In genomic region chr1:125560259-125561192, GRCm38 (mm10) we compare ENCODE assay signal across 8 mouse cellular contexts. TPM values are rescaled to one million over a fixed set of nuclear protein-coding genes. Genes with fewer than 3 reads are reported as not detected.
DNase-seq lines count a peak whose midpoint lies in the region; ATAC-seq and TF ChIP-seq lines count a peak whose summit lies in the region.

Slc35f5 (plus strand) TSS chr1:125560595.

- ATAC-seq in embryonic facial prominence, embryonic 14.5 days (ENCODE audit: low read depth) = peak; percentile 96
- ATAC-seq in limb, embryonic 14.5 days (ENCODE audit: low FRiP score, low read depth) = peak; percentile 96
- ATAC-seq in midbrain, postnatal 0 days (ENCODE audit: low FRiP score) = peak; percentile 97

- peak; percentile 98 for DNase-seq in 3T3-L1 (ENCODE audit: low read depth, low spot score)
- peak; percentile 96 to 98 for DNase-seq in adrenal gland, postnatal 4 days (ENCODE audit: low spot score in 2 of 2)
- peak; percentile 96 for DNase-seq in embryonic facial prominence, embryonic 14.5 days (ENCODE audit: low spot score)
- peak; percentile 97 for DNase-seq in heart, adult 8-10 months (ENCODE audit: low spot score)
- peak; percentile 99 for DNase-seq in kidney, adult 9 months
- peak; percentile 92 for DNase-seq in limb, embryonic 14.5 days (ENCODE audit: low spot score)
- DNase-seq in midbrain, postnatal 0 days (ENCODE audit: low spot score) = peak; percentile 96
- DNase-seq in spleen, postnatal 14 days (ENCODE audit: low spot score in 2 of 2) = peak; percentile 75 to 84

- TF ChIP-seq CTCF in midbrain, postnatal 0 days (IDR thresholded peaks at IDR 0.05) = peak; percentile 25

- H3K9ac ChIP-seq in embryonic facial prominence, embryonic 14.5 days (ENCODE audit: low read depth, low read length) = peak within 1 kb of the TSS; percentile 92
- peak within 1 kb of the TSS; percentile 91 for H3K9ac ChIP-seq in limb, embryonic 14.5 days (ENCODE audit: low read depth, low read length, severe bottlenecking)
- H3K9ac ChIP-seq in midbrain, postnatal 0 days (replicated peaks; ENCODE audit: low read length, poor library complexity, severe bottlenecking) = peak within 1 kb of the TSS; percentile 95

- WGBS in embryonic facial prominence, embryonic 14.5 days = 0% methylated on average over 40 of the region's 61 CpGs
- WGBS in limb, embryonic 14.5 days = under 1% methylated on average over 51 of the region's 61 CpGs
- WGBS in midbrain, postnatal 0 days = under 1% methylated on average over 55 of the region's 61 CpGs

- peak; percentile 79; the same call in 1 of the 2 replicates for TF ChIP-seq POLR2A in limb, embryonic 14.5 days (IDR thresholded peaks at IDR 0.05; ENCODE audit: borderline replicate concordance, extremely low read depth, insufficient read depth, insufficient read length)

- H3K4me1 ChIP-seq in embryonic facial prominence, embryonic 14.5 days (ENCODE audit: control insufficient read depth, insufficient read depth, low read length) = peaks cover 6% of the 10 kb centered on the region; the same call in 1 of the 2 replicates
- peaks cover 5% of the 10 kb centered on the region; the same call in 1 of the 2 replicates for H3K4me1 ChIP-seq in limb, embryonic 14.5 days (ENCODE audit: control insufficient read depth, insufficient read depth, low read length)
- H3K4me1 ChIP-seq in midbrain, postnatal 0 days (ENCODE audit: insufficient read depth, low read length) = peaks cover 9% of the 10 kb centered on the region; the same call in 1 of the 2 replicates

- no peaks in the 10 kb centered on the region for H3K27me3 ChIP-seq in embryonic facial prominence, embryonic 14.5 days (replicated peaks; ENCODE audit: control insufficient read depth, insufficient read depth, low read length)
- no peaks in the 10 kb centered on the region for H3K27me3 ChIP-seq in limb, embryonic 14.5 days (ENCODE audit: control insufficient read depth, insufficient read depth, low read length)
- H3K27me3 ChIP-seq in midbrain, postnatal 0 days (ENCODE audit: insufficient read depth, low read length) = no peaks in the 10 kb centered on the region

- H3K4me2 ChIP-seq in embryonic facial prominence, embryonic 14.5 days (ENCODE audit: low read depth, low read length) = peak within 1 kb of the TSS; percentile 69
- peak within 1 kb of the TSS; percentile 64 for H3K4me2 ChIP-seq in limb, embryonic 14.5 days (replicated peaks; ENCODE audit: low read depth, low read length, severe bottlenecking)
- peak within 1 kb of the TSS; percentile 71 for H3K4me2 ChIP-seq in midbrain, postnatal 0 days (ENCODE audit: low read depth, low read length, poor library complexity, severe bottlenecking)

- no peaks in the 10 kb centered on the region for H3K9me3 ChIP-seq in embryonic facial prominence, embryonic 14.5 days (ENCODE audit: control insufficient read depth, low read length)
- H3K9me3 ChIP-seq in limb, embryonic 14.5 days (ENCODE audit: control insufficient read depth, low read length) = no peaks in the 10 kb centered on the region
- H3K9me3 ChIP-seq in midbrain, postnatal 0 days (ENCODE audit: low read length) = no peaks in the 10 kb centered on the region

- H3K4me3 ChIP-seq in embryonic facial prominence, embryonic 14.5 days (ENCODE audit: low read depth, low read length) = peak within 1 kb of the TSS; percentile 89
- H3K4me3 ChIP-seq in limb, embryonic 14.5 days (replicated peaks; ENCODE audit: low read length) = peak within 1 kb of the TSS; percentile 92
- peak within 1 kb of the TSS; percentile 88 for H3K4me3 ChIP-seq in midbrain, postnatal 0 days (ENCODE audit: low read depth, low read length)

- H3K27ac ChIP-seq in embryonic facial prominence, embryonic 14.5 days (replicated peaks; ENCODE audit: low read depth, low read length) = peak within 1 kb of the TSS; percentile 92
- peak within 1 kb of the TSS; percentile 93 for H3K27ac ChIP-seq in limb, embryonic 14.5 days (replicated peaks; ENCODE audit: low read depth, low read length)
- peak within 1 kb of the TSS; percentile 93 for H3K27ac ChIP-seq in midbrain, postnatal 0 days (ENCODE audit: low read depth, low read length)

- peaks cover 13% of the 10 kb centered on the region for H3K36me3 ChIP-seq in embryonic facial prominence, embryonic 14.5 days (ENCODE audit: control insufficient read depth, insufficient read depth, low read length)
- peaks cover 8% of the 10 kb centered on the region for H3K36me3 ChIP-seq in limb, embryonic 14.5 days (ENCODE audit: control insufficient read depth, insufficient read depth, low read length)
- no peaks in the 10 kb centered on the region for H3K36me3 ChIP-seq in midbrain, postnatal 0 days (ENCODE audit: insufficient read depth, low read length)

RNA-seq across cellular contexts. Expression of gene Slc35f5, which starts in this region (rescaled TPM):
- 10 to 100 TPM; 41.6 to 45.2 TPM for total RNA-seq in adrenal gland, postnatal 4 days (2021)
- polyA plus RNA-seq in embryonic facial prominence, embryonic 14.5 days (2014; fragmentation: Nextera tagmentation; extraction: Ambion mirVana) = 60.4 and 61.0 TPM in 2 replicates
- total RNA-seq in heart, adult 8-10 months (2022) = 100 to 1,000 TPM; 108 to 143 (median 127) TPM
- polyA plus RNA-seq in limb, embryonic 14.5 days (2012; rRNA removed) = 45.6 and 46.1 TPM in 2 replicates
- 60.4 and 64.0 TPM in 2 replicates for polyA plus RNA-seq in limb, embryonic 14.5 days (2014; fragmentation: Nextera tagmentation; extraction: Ambion mirVana)
- 17.6 and 23.0 TPM in 2 replicates for total RNA-seq in midbrain, postnatal 0 days (2014; rRNA removed)
- 28.0 and 34.8 TPM in 2 replicates for polyA plus RNA-seq in midbrain, postnatal 0 days (2015; fragmentation: Nextera tagmentation; extraction: Ambion mirVana)

Comparison
In these comparisons a context has a peak if more than half of its experiments do, and no peak if none do; other contexts are left out.
1. Peak in every context shown above with its lines: DNase-seq, ATAC-seq, H3K4me3 ChIP-seq and H3K27ac ChIP-seq.